Mouse (Mus musculus) hindbrain, embryonic 13.5 days (tissue): ENCODE measurements around the gene D5Ertd579e. TPM values are rescaled to one million over a fixed set of nuclear protein-coding genes. Genes with fewer than 3 reads are reported as not detected.
"Not testable (repeated sequence)": the region's sequence is repeated elsewhere in the genome, so short reads cannot be mapped to it uniquely, and the experiment has no call there.

Experiments
- ATAC-seq: fragments of 200-750 bp; cut with Nextera tagmentation; 2 replicates; pipeline ENCODE4 v1.8.0; 2017; ENCODE audit warnings: moderate TSS enrichment; ENCODE audit not compliant: low FRiP score
- H3K27ac ChIP-seq: fragments of 300-500 bp; sonication (generic); 2 replicates; pipeline ENCODE4 v1.5.1; 2015; ENCODE audit warnings: inconsistent platforms, mild to moderate bottlenecking, moderate library complexity
- H3K27me3 ChIP-seq: fragments of 300-500 bp; sonication (generic); 2 replicates; pipeline ENCODE4 v1.6.1; 2015; ENCODE audit warnings: mild to moderate bottlenecking, inconsistent platforms
- H3K36me3 ChIP-seq: fragments of 300-500 bp; sonication (generic); 2 replicates; pipeline ENCODE4 v1.6.1; 2015; ENCODE audit warnings: mild to moderate bottlenecking, inconsistent platforms
- H3K4me1 ChIP-seq: fragments of 300-500 bp; sonication (generic); replicated peaks from 2 replicates; pipeline ENCODE4 v1.6.1; 2015; ENCODE audit warnings: inconsistent platforms
- H3K4me2 ChIP-seq: fragments of 300-500 bp; sonication (generic); 2 replicates; pipeline ENCODE4 v1.6.1; 2015; ENCODE audit warnings: inconsistent platforms, mild to moderate bottlenecking, moderate library complexity
- H3K4me3 ChIP-seq: fragments of 300-500 bp; sonication (generic); 2 replicates; pipeline ENCODE4 v1.5.1; 2015; ENCODE audit warnings: mild to moderate bottlenecking, inconsistent platforms
- H3K9ac ChIP-seq: fragments of 300-500 bp; sonication (generic); 2 replicates; pipeline ENCODE4 v1.6.1; 2015; ENCODE audit warnings: mild to moderate bottlenecking, inconsistent platforms
- H3K9me3 ChIP-seq: fragments of 300-500 bp; sonication (generic); 2 replicates; pipeline ENCODE4 v1.6.1; 2016; ENCODE audit warnings: inconsistent platforms
- WGBS: fragments of 180-500 bp; shearing (Covaris S2); methylation state at CpG from one replicate; pipeline ENCODE4 v1.1.7; 2015; 5-methylcytosine and 5-hydroxymethylcytosine counted together
- polyA plus RNA-seq: library from polyadenylated mRNA; unstranded; fragments of >200 nt; fragmentation: Nextera tagmentation; extraction: Ambion mirVana; gene quantifications from 2 replicates; pipeline ENCODE4 v1.2.1, GENCODE M21; 2015

Gene D5Ertd579e
- polyA plus RNA-seq, 1 experiment from 2014 or later, result 33.6 TPM

- Histone ChIP-seq H3K27ac (no peak overlapping the region), H3K36me3 (peaks cover 44% of the 10 kb centered on the region), H3K9ac (no peak overlapping the region), H3K27me3 (no peaks in the 10 kb centered on the region), H3K4me3 (no peak overlapping the region), H3K4me2 (no peak overlapping the region), H3K4me1 (no peaks in the 10 kb centered on the region), H3K9me3 (no peaks in the 10 kb centered on the region)
- no peak for ATAC-seq
- 91% methylated on average over 7 of the region's 7 CpGs for WGBS
These were observed 26.5 kb downstream of the D5Ertd579e start for GRCm38 (mm10) chr5:36669021-36670008.

DNA sequence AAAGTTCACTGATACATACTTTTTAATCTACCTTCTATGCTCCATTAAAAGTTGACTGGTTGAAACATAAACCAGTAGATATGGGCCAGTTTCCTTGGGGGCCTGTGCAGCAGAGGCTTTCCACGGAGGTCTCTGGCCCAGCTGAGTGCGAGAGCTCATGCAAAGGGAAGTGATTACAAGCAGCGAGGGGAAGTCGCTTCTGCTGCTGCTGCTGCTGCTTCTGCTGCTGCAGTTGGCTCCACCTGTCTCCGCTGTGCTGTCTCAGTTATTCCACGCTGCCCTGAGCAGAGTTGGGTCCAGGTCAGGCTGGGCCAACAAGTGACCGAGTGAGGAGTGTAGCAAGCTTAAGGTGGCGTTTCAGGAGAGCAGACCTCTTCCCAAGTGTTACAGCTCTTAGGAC is 27.3 kb downstream of the D5Ertd579e start:
- Histone ChIP-seq H3K9ac (no peak overlapping the region), H3K27ac (no peak overlapping the region), H3K36me3 (peaks cover 44% of the 10 kb centered on the region), H3K4me3 (no peak overlapping the region), H3K27me3 (no peaks in the 10 kb centered on the region), H3K4me1 (no peaks in the 10 kb centered on the region), H3K4me2 (no peak overlapping the region), H3K9me3 (no peaks in the 10 kb centered on the region)
- 93% methylated on average over 8 of the region's 8 CpGs for WGBS
- no peak for ATAC-seq

GRCm38 (mm10) chr5:36667986-36668385 is 27.8 kb downstream of the D5Ertd579e start:
- H3K36me3 ChIP-seq, result peaks cover 44% of the 10 kb centered on the region
- H3K9ac ChIP-seq, H3K4me2 ChIP-seq, H3K27ac ChIP-seq, H3K27me3 ChIP-seq, ATAC-seq, H3K4me1 ChIP-seq, H3K4me3 ChIP-seq, H3K9me3 ChIP-seq: not testable (repeated sequence)
- 92% methylated on average over 2 of the region's 2 CpGs for WGBS

DNA sequence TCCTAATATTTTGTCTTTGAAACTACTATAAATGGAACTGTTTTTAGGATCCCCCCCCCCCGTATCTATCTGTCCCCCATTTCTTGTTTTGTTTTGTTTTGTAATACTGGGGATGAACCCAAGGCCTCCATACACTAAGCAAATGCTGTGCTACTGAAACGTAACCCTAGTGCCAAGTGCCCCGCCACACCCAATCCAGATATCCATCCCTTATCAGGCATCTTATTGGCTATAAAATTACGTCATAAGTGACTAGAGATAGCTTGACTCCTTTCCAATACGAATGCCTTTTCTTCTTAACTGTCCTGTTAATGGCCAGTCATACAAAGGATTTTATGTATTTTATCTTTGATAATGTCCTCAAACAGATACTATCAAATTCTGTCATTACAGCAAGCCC is 28.7 kb downstream of the D5Ertd579e start:
- Histone ChIP-seq H3K9me3 (no peaks in the 10 kb centered on the region), H3K4me1 (no peaks in the 10 kb centered on the region), H3K4me2 (no peak overlapping the region), H3K9ac (no peak overlapping the region), H3K4me3 (no peak overlapping the region), H3K36me3 (peaks cover 40% of the 10 kb centered on the region), H3K27me3 (no peaks in the 10 kb centered on the region), H3K27ac (no peak overlapping the region)
- ATAC-seq, result no peak
- WGBS, result 93% methylated on average over 5 of the region's 5 CpGs

- H3K27me3 ChIP-seq, H3K4me1 ChIP-seq, H3K9me3 ChIP-seq, H3K27ac ChIP-seq, H3K9ac ChIP-seq, H3K4me3 ChIP-seq, ATAC-seq, H3K4me2 ChIP-seq: not testable (repeated sequence)
- 94% methylated on average over 2 of the region's 2 CpGs for WGBS
- H3K36me3 ChIP-seq, result peaks cover 37% of the 10 kb centered on the region
These were observed 29.1 kb downstream of the D5Ertd579e start for GRCm38 (mm10) chr5:36666699-36667098.

DNA sequence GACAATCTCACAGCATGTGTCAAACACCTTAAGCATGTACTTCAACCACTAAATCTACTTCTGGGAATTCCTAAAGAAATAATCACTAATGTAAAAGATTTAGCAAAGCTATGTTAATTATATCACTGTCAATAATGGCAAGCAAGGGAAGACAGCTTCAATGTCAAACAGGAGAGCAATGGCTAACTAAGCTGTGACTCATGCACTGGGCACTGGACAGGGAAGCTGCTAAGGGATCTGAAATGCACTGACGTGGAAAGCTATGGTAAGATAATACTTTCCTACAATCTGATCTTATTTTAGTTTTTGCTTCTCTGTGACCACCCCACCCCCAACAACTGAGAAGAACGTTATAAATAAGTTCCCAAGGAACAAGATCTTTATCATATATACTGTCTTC is 32.5 kb downstream of the D5Ertd579e start:
- no peak for ATAC-seq
- H3K27me3 ChIP-seq, result no peaks in the 10 kb centered on the region
- H3K4me3 ChIP-seq, result no peak overlapping the region
- no peaks in the 10 kb centered on the region for H3K4me1 ChIP-seq
- H3K9ac ChIP-seq, result no peak overlapping the region
- H3K36me3 ChIP-seq, result peaks cover 11% of the 10 kb centered on the region
- no peaks in the 10 kb centered on the region for H3K9me3 ChIP-seq
- no peak overlapping the region for H3K4me2 ChIP-seq
- no peak overlapping the region for H3K27ac ChIP-seq
- 87% methylated on average over 2 of the region's 2 CpGs for WGBS

DNA sequence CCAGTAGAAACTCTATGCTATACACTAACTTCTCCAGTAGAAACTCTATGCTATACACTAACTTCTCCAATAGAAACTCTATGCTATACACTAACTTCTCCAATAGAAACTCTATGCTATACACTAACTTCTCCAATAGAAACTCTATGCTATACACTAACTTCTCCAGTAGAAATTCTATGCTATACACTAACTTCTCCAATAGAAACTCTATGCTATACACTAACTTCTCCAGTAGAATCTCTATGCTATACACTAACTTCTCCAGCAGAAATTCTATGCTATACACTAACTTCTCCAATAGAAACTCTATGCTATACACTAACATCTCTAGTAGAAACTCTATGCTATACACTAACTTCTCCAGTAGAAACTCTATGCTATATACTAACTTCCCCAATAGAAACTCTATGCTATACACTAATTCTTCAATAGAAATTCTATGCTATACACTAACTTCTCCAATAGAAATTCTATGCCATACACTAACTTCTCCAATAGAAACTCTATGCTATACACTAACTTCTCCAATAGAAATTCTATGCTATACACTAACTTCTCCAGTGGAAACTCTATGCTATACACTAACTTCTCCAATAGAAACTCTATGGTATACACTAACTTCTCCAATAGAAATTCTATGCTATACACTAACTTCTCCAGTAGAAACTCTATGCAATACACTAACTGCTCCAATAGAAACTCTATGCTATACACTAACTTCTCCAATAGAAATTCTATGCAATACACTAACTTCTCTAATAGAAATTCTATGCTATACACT is 34.7 kb downstream of the D5Ertd579e start:
- not testable (repeated sequence) for H3K9ac ChIP-seq, H3K36me3 ChIP-seq

DNA sequence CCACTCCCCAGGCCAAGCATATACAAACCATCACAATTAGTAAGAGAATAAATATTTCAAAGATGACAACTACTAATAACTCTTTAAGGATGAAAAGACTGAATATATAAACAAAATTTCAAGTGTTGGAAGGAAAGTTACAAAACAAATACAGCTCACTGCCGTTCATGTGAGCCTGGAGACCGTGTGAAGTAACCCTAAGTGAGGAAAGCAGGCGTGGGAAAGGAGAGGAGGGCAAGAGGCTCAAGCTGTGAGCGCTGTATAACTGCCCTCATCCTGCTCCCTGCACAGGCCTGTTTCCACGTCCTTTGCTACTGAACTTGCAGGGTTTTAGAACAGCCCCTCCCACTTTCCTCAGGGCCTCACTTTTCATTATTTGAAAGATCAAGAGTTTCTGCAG is 70.2 kb downstream of the D5Ertd579e start:
- Histone ChIP-seq H3K4me3 (no peak overlapping the region), H3K4me2 (no peak overlapping the region), H3K27me3 (no peaks in the 10 kb centered on the region), H3K36me3 (peaks cover 30% of the 10 kb centered on the region), H3K9ac (no peak overlapping the region), H3K27ac (no peak overlapping the region), H3K4me1 (peaks cover 6% of the 10 kb centered on the region; the same call in 1 of the 2 replicates), H3K9me3 (no peaks in the 10 kb centered on the region)
- ATAC-seq, result no peak
- 77% methylated on average over 5 of the region's 5 CpGs for WGBS

More for the DNA sequence above, 34.7 kb downstream of the D5Ertd579e start:
- ATAC-seq, H3K4me3 ChIP-seq, H3K4me1 ChIP-seq, H3K27ac ChIP-seq, H3K9me3 ChIP-seq, H3K27me3 ChIP-seq, H3K4me2 ChIP-seq: not testable (repeated sequence)

GRCm38 (mm10) chr5:36623670-36624069 is 72.2 kb downstream of the D5Ertd579e start:
- peaks cover 6% of the 10 kb centered on the region; the same call in 1 of the 2 replicates for H3K4me1 ChIP-seq
- H3K4me3 ChIP-seq, result no peak overlapping the region
- H3K4me2 ChIP-seq, result no peak overlapping the region
- H3K9ac ChIP-seq, result no peak overlapping the region
- ATAC-seq, result no peak
- H3K9me3 ChIP-seq, result no peaks in the 10 kb centered on the region
- 94% methylated on average over 5 of the region's 5 CpGs for WGBS
- H3K27me3 ChIP-seq, result no peaks in the 10 kb centered on the region
- H3K27ac ChIP-seq, result no peak overlapping the region
- peaks cover 24% of the 10 kb centered on the region for H3K36me3 ChIP-seq

DNA sequence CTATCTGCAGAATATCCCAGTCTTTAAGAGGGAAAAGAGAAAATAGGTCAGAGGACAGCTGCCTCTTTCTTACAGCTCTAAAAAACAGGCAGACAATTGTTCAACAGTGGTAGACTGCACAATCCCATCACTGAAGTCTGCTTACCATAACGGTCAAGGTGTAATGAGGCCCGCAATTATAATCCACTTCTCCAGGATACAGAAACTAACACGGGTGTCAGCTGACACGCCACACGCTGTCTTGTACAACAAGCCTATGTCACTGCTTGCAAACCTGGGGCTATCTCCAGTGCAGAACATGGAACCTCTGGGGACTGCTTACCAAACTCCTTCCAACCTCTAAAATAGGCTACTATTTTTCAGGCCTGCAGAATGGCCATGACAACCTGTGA is 74.8 kb downstream of the D5Ertd579e start:
- H3K27ac ChIP-seq, result no peak overlapping the region
- H3K4me2 ChIP-seq, result no peak overlapping the region
- H3K9me3 ChIP-seq, result no peaks in the 10 kb centered on the region
- H3K36me3 ChIP-seq, result peaks cover 31% of the 10 kb centered on the region
- H3K4me3 ChIP-seq, result no peak overlapping the region
- H3K4me1 ChIP-seq, result peaks cover 3% of the 10 kb centered on the region; the same call in 1 of the 2 replicates
- no peak overlapping the region for H3K9ac ChIP-seq
- H3K27me3 ChIP-seq, result no peaks in the 10 kb centered on the region
- no peak for ATAC-seq
- WGBS, result 78% methylated on average over 5 of the region's 5 CpGs

DNA sequence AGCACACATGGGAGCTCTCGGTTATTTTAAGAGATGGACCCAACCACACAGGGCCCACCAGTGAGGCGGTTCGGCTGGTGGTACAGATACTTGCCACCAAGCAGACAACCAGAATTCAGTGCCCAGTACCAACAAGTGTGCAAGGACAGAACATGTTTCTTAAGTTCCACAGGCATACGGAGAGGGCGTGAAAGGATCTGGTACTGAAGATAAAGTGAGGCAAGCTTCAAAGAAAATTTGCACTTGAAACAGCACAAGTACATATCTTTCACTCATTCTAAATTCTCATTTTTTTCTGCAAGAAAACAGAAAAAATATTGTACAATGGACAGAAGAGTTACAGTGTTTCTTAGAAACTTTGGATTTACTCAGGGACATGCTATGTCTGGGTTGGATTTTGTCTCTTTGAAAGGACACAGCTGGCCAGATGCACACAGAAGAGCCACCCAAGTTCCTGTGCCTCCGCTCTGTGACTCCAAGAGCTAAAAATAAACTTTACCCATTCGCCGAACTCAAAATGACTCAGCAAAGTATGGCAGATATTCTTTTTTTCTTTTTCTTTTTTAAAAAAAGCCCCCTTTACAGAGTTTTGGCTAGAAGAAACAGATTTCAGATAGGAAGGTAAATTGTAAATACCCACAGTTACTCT is 75.3 kb downstream of the D5Ertd579e start:
- Histone ChIP-seq H3K27me3 (no peaks in the 10 kb centered on the region), H3K9me3 (no peaks in the 10 kb centered on the region), H3K9ac (no peak overlapping the region), H3K4me1 (no peaks in the 10 kb centered on the region; the same call in 1 of the 2 replicates), H3K4me2 (no peak overlapping the region), H3K36me3 (peaks cover 36% of the 10 kb centered on the region), H3K27ac (no peak overlapping the region), H3K4me3 (no peak overlapping the region)
- WGBS, result 92% methylated on average over 8 of the region's 8 CpGs
- ATAC-seq, result no peak

- 87% methylated on average over 5 of the region's 5 CpGs for whole genome bisulfite sequencing
These were observed 76.9 kb downstream of the D5Ertd579e start for GRCm38 (mm10) chr5:36618890-36619289.

More at GRCm38 (mm10) chr5:36618890-36619289, 76.9 kb downstream of the D5Ertd579e start:
- Histone ChIP-seq H3K4me1 (no peaks in the 10 kb centered on the region; the same call in 1 of the 2 replicates), H3K9ac (no peak overlapping the region), H3K27me3 (no peaks in the 10 kb centered on the region), H3K4me2 (no peak overlapping the region), H3K36me3 (peaks cover 49% of the 10 kb centered on the region), H3K27ac (no peak overlapping the region), H3K4me3 (no peak overlapping the region), H3K9me3 (no peaks in the 10 kb centered on the region)
- no peak for ATAC-seq
